Comparison of ENCODE assay signal across 26 mouse cellular contexts in the genomic region with DNA sequence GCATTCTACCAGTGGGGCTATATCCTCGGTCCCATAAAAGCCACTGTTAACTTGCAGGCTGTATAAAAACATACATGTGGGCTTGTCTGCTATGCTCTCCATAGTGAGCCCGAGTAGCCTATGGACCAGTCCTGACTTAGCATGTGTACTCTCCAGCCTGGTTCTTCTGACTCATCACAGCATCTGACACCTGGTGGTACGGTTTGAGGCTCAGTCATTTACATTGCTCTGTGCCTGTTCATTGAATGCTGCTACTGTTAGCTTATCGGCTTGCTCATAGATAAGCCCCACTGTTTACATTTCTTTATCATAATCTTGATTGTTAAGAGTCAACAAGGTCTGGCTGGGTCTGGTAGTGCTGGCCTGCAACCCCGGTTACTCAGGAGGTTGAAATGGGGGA. TPM values are rescaled to one million over a fixed set of nuclear protein-coding genes. Genes with fewer than 3 reads are reported as not detected.
DNase-seq lines count a peak whose midpoint lies in the region; ATAC-seq and TF ChIP-seq lines count a peak whose summit lies in the region.
"Had no signal": no experiment of that assay in that cellular context is flagged by ENCODE, and none has a peak within 500 bp of the region (broad histone marks: within the 10 kb centered on the region; RNA-seq: fewer than 3 reads in every experiment).

No protein-coding gene starts in this region.

- DNase-seq in lung, postnatal 0 days (ENCODE audit: low spot score): no peak
- no peak for DNase-seq in lung, adult 2 months
- DNase-seq in intestine, embryonic 14.5 days (ENCODE audit: low spot score): no peak
- peak; percentile 65 for DNase-seq in stomach, postnatal 0 days (ENCODE audit: low spot score)
- DNase-seq in kidney, adult 11 months: no peak
- DNase-seq: adrenal gland, adult 8-10 months; cerebellum, adult 18-20 months; cerebellum, postnatal 25 days; gastrocnemius, postnatal 36 days; heart, postnatal 36 days; layer of hippocampus, adult 9-11 months; right cerebral cortex, postnatal 25 days; spleen, adult 18-20 months had no signal

- no peak overlapping the region for H3K4me3 ChIP-seq in lung, postnatal 0 days (ENCODE audit: low read depth, low read length)
- H3K4me3 ChIP-seq in lung, adult 2 months (replicated peaks; ENCODE audit: extremely low read depth, low read depth, low read length): no peak overlapping the region
- H3K4me3 ChIP-seq in intestine, embryonic 14.5 days (ENCODE audit: low read depth, low read length): no peak overlapping the region
- H3K4me3 ChIP-seq in intestine, embryonic 16.5 days (ENCODE audit: low read length): no peak overlapping the region
- no peak overlapping the region for H3K4me3 ChIP-seq in stomach, postnatal 0 days (ENCODE audit: low read depth, low read length)
- H3K4me3 ChIP-seq: embryonic facial prominence, embryonic 12.5 days; erythroblast, embryonic 14.5 days; forebrain, embryonic 12.5 days; heart, embryonic 15.5 days; hindbrain, embryonic 13.5 days; limb, embryonic 13.5 days; midbrain, embryonic 15.5 days; neural tube, embryonic 12.5 days had no signal

- peak; percentile 23; the same call in 1 of the 2 replicates for TF ChIP-seq CTCF in lung, postnatal 0 days (IDR thresholded peaks at IDR 0.05)
- TF ChIP-seq CTCF in lung, adult 2 months (IDR thresholded peaks at IDR 0.05; ENCODE audit: insufficient read depth, low read length): no peak
- TF ChIP-seq CTCF in stomach, postnatal 0 days (IDR thresholded peaks at IDR 0.05; ENCODE audit: low read depth): peak; percentile 39

- no peak overlapping the region for H3K9ac ChIP-seq in lung, postnatal 0 days (replicated peaks; ENCODE audit: low read depth)
- H3K9ac ChIP-seq in intestine, embryonic 14.5 days (ENCODE audit: low read length): no peak overlapping the region
- no peak overlapping the region for H3K9ac ChIP-seq in intestine, embryonic 16.5 days (ENCODE audit: low read depth, low read length)
- H3K9ac ChIP-seq in stomach, postnatal 0 days (ENCODE audit: low read length): no peak overlapping the region
- H3K9ac ChIP-seq: embryonic facial prominence, embryonic 12.5 days; forebrain, embryonic 12.5 days; heart, embryonic 15.5 days; hindbrain, embryonic 13.5 days; limb, embryonic 13.5 days; midbrain, embryonic 15.5 days; neural tube, embryonic 12.5 days had no signal

- WGBS in lung, postnatal 0 days: 38% methylated on average over 5 of the region's 5 CpGs
- 54% methylated on average over 5 of the region's 5 CpGs for WGBS in lung, adult 2 months
- 51% methylated on average over 5 of the region's 5 CpGs for WGBS in intestine, embryonic 14.5 days
- WGBS in intestine, embryonic 16.5 days: 48% methylated on average over 5 of the region's 5 CpGs
- WGBS in stomach, postnatal 0 days: 39% methylated on average over 5 of the region's 5 CpGs

- no peaks in the 10 kb centered on the region for H3K27me3 ChIP-seq in lung, postnatal 0 days (replicated peaks; ENCODE audit: insufficient read depth, low read length)
- H3K27me3 ChIP-seq in intestine, embryonic 14.5 days (replicated peaks; ENCODE audit: control insufficient read depth, insufficient read depth, low read length): no peaks in the 10 kb centered on the region
- no peaks in the 10 kb centered on the region for H3K27me3 ChIP-seq in intestine, embryonic 16.5 days (replicated peaks; ENCODE audit: control insufficient read depth, insufficient read depth, low read length)
- no peaks in the 10 kb centered on the region for H3K27me3 ChIP-seq in stomach, postnatal 0 days (ENCODE audit: control insufficient read depth, insufficient read depth, low read length)
- H3K27me3 ChIP-seq: embryonic facial prominence, embryonic 12.5 days; forebrain, embryonic 12.5 days; heart, embryonic 15.5 days; hindbrain, embryonic 13.5 days; limb, embryonic 13.5 days; midbrain, embryonic 15.5 days; neural tube, embryonic 12.5 days had no signal

- no peaks in the 10 kb centered on the region for H3K9me3 ChIP-seq in lung, postnatal 0 days (ENCODE audit: low read length)
- no peaks in the 10 kb centered on the region for H3K9me3 ChIP-seq in intestine, embryonic 14.5 days (ENCODE audit: control insufficient read depth, low read length)
- no peaks in the 10 kb centered on the region for H3K9me3 ChIP-seq in intestine, embryonic 16.5 days (ENCODE audit: control insufficient read depth, low read length)
- no peaks in the 10 kb centered on the region for H3K9me3 ChIP-seq in stomach, postnatal 0 days (ENCODE audit: control insufficient read depth, low read length)
- H3K9me3 ChIP-seq: embryonic facial prominence, embryonic 12.5 days; forebrain, embryonic 12.5 days; hindbrain, embryonic 13.5 days; limb, embryonic 13.5 days; midbrain, embryonic 15.5 days; neural tube, embryonic 12.5 days had no signal

- TF ChIP-seq EP300 in lung, postnatal 0 days (IDR thresholded peaks at IDR 0.05): no peak
- TF ChIP-seq EP300 in stomach, postnatal 0 days (optimal IDR thresholded peaks at IDR 0.05): no peak

- H3K27ac ChIP-seq in lung, postnatal 0 days (ENCODE audit: low read length): no peak overlapping the region
- no peak overlapping the region for H3K27ac ChIP-seq in intestine, embryonic 14.5 days (ENCODE audit: low read depth)
- no peak overlapping the region for H3K27ac ChIP-seq in intestine, embryonic 16.5 days (ENCODE audit: low read length)
- H3K27ac ChIP-seq in stomach, postnatal 0 days (replicated peaks): no peak overlapping the region
- H3K27ac ChIP-seq: embryonic facial prominence, embryonic 12.5 days; forebrain, embryonic 12.5 days; heart, embryonic 15.5 days; hindbrain, embryonic 13.5 days; limb, embryonic 13.5 days; macrophage; midbrain, embryonic 15.5 days; neural tube, embryonic 12.5 days had no signal

- H3K4me2 ChIP-seq in lung, postnatal 0 days (replicated peaks; ENCODE audit: low read depth, low read length): no peak overlapping the region
- no peak overlapping the region for H3K4me2 ChIP-seq in intestine, embryonic 14.5 days (ENCODE audit: low read length)
- H3K4me2 ChIP-seq in intestine, embryonic 16.5 days (ENCODE audit: low read depth, low read length): no peak overlapping the region
- H3K4me2 ChIP-seq in stomach, postnatal 0 days (replicated peaks; ENCODE audit: low read depth): no peak overlapping the region
- H3K4me2 ChIP-seq: embryonic facial prominence, embryonic 12.5 days; forebrain, embryonic 12.5 days; heart, embryonic 15.5 days; hindbrain, embryonic 13.5 days; limb, embryonic 13.5 days; midbrain, embryonic 15.5 days; neural tube, embryonic 12.5 days had no signal

- H3K4me1 ChIP-seq in lung, postnatal 0 days (ENCODE audit: insufficient read depth, low read depth, low read length): peaks cover 7% of the 10 kb centered on the region; the same call in 1 of the 2 replicates
- H3K4me1 ChIP-seq in lung, adult 2 months (ENCODE audit: control insufficient read depth, insufficient read depth, low read length): peaks cover 6% of the 10 kb centered on the region
- H3K4me1 ChIP-seq in intestine, embryonic 14.5 days (replicated peaks; ENCODE audit: control insufficient read depth, insufficient read depth, low read length): peaks cover 8% of the 10 kb centered on the region; the same call in 1 of the 2 replicates
- H3K4me1 ChIP-seq in intestine, embryonic 16.5 days (ENCODE audit: control insufficient read depth, insufficient read depth, low read length): peaks cover 31% of the 10 kb centered on the region
- H3K4me1 ChIP-seq in stomach, postnatal 0 days (replicated peaks; ENCODE audit: control insufficient read depth, insufficient read depth): 0 out of 2 replicates have a peak, but pooled peaks cover 3% of the 10 kb centered on the region
- H3K4me1 ChIP-seq: midbrain, embryonic 15.5 days; neural tube, embryonic 12.5 days had no signal

- no peak for ATAC-seq in lung, postnatal 0 days
- ATAC-seq in intestine, embryonic 14.5 days (replicated peaks; ENCODE audit: low FRiP score, low TSS enrichment, low read depth): peak; percentile 84
- peak; percentile 89 for ATAC-seq in intestine, embryonic 16.5 days
- ATAC-seq in stomach, postnatal 0 days (ENCODE audit: low FRiP score, low TSS enrichment): peak; percentile 84
- no peak for ATAC-seq in erythroblast, adult 5-6 weeks (replicated peaks; ENCODE audit: low FRiP score, poor library complexity, severe bottlenecking)
- ATAC-seq: activated CD4-positive, CD25-positive, alpha-beta regulatory T cell, adult 4 months; midbrain, embryonic 15.5 days had no signal

- no peaks in the 10 kb centered on the region for H3K36me3 ChIP-seq in lung, postnatal 0 days (ENCODE audit: insufficient read depth, low read length)
- no peaks in the 10 kb centered on the region for H3K36me3 ChIP-seq in intestine, embryonic 14.5 days (ENCODE audit: control insufficient read depth, insufficient read depth, low read length)
- no peaks in the 10 kb centered on the region for H3K36me3 ChIP-seq in intestine, embryonic 16.5 days (ENCODE audit: control insufficient read depth, insufficient read depth, low read length)
- H3K36me3 ChIP-seq in stomach, postnatal 0 days (ENCODE audit: control insufficient read depth, insufficient read depth, low read length): no peaks in the 10 kb centered on the region
- H3K36me3 ChIP-seq: embryonic facial prominence, embryonic 12.5 days; forebrain, embryonic 12.5 days; heart, embryonic 15.5 days; hindbrain, embryonic 13.5 days; limb, embryonic 13.5 days; midbrain, embryonic 15.5 days; neural tube, embryonic 12.5 days had no signal

- TF ChIP-seq POLR2A in lung, adult 2 months (IDR thresholded peaks at IDR 0.05; ENCODE audit: borderline replicate concordance, extremely low read depth, low read depth, low read length): no peak

RNA-seq across cellular contexts. Expression of a gene that starts 27.0 kb away (rescaled TPM):
- polyA plus RNA-seq in lung, postnatal 0 days (2015; fragmentation: Nextera tagmentation; extraction: Ambion mirVana): 65.0 and 74.8 TPM in 2 replicates
- 86.0 and 88.9 TPM in 2 replicates for polyA plus RNA-seq in lung, adult 2 months (2012; rRNA removed)
- 96.5 and 101 TPM in 2 replicates for polyA plus RNA-seq in intestine, embryonic 14.5 days (2014; fragmentation: Nextera tagmentation; extraction: Ambion mirVana)
- polyA plus RNA-seq in intestine, embryonic 16.5 days (2015; fragmentation: Nextera tagmentation; extraction: Ambion mirVana): 82.5 and 86.6 TPM in 2 replicates
- polyA plus RNA-seq in stomach, postnatal 0 days (2015; fragmentation: Nextera tagmentation; extraction: Ambion mirVana): 83.2 and 84.9 TPM in 2 replicates
- 62.7 and 84.2 TPM in 2 replicates for total RNA-seq in erythroblast, adult 5-6 weeks (2015; ENCODE audit: low replicate concordance)
- 59.2 and 111 TPM in 2 replicates for total RNA-seq in erythroblast, adult 5-6 weeks (2017; ENCODE audit: low replicate concordance)

RNA-seq across cellular contexts. Expression of a gene that starts 35.3 kb away (rescaled TPM):
- 130 and 147 TPM in 2 replicates for polyA plus RNA-seq in lung, postnatal 0 days (2015; fragmentation: Nextera tagmentation; extraction: Ambion mirVana)
- 151 and 179 TPM in 2 replicates for polyA plus RNA-seq in lung, adult 2 months (2012; rRNA removed)
- polyA plus RNA-seq in intestine, embryonic 14.5 days (2014; fragmentation: Nextera tagmentation; extraction: Ambion mirVana): 34.7 and 42.4 TPM in 2 replicates
- polyA plus RNA-seq in intestine, embryonic 16.5 days (2015; fragmentation: Nextera tagmentation; extraction: Ambion mirVana): 80.2 and 87.3 TPM in 2 replicates
- polyA plus RNA-seq in stomach, postnatal 0 days (2015; fragmentation: Nextera tagmentation; extraction: Ambion mirVana): 66.5 and 68.0 TPM in 2 replicates
- total RNA-seq in erythroblast, adult 5-6 weeks (2015; ENCODE audit: low replicate concordance): not detected in 2 replicates
- 0.17 TPM in 1 of 2 replicates, not detected in the other for total RNA-seq in erythroblast, adult 5-6 weeks (2017; ENCODE audit: low replicate concordance)
- polyA plus RNA-seq: activated CD4-positive, CD25-positive, alpha-beta regulatory T cell, adult 4 months; C2C12 had no signal

Comparison
In these comparisons a context has a peak if more than half of its experiments do, and no peak if none do; other contexts are left out.
1. ATAC-seq: peak in intestine, embryonic 14.5 days (single experiment), intestine, embryonic 16.5 days (single experiment) and stomach, postnatal 0 days (single experiment); none in lung, postnatal 0 days (single experiment) and erythroblast, adult 5-6 weeks (single experiment).